Mouse (Mus musculus): ENCODE results near the gene Hemk1. TPM values are rescaled to one million over a fixed set of nuclear protein-coding genes. Genes with fewer than 3 reads are reported as not detected.

The Hemk1 gene
- total RNA-seq, 2 experiments from 2014 or later: 20.4 to 22.7 TPM

DNA sequence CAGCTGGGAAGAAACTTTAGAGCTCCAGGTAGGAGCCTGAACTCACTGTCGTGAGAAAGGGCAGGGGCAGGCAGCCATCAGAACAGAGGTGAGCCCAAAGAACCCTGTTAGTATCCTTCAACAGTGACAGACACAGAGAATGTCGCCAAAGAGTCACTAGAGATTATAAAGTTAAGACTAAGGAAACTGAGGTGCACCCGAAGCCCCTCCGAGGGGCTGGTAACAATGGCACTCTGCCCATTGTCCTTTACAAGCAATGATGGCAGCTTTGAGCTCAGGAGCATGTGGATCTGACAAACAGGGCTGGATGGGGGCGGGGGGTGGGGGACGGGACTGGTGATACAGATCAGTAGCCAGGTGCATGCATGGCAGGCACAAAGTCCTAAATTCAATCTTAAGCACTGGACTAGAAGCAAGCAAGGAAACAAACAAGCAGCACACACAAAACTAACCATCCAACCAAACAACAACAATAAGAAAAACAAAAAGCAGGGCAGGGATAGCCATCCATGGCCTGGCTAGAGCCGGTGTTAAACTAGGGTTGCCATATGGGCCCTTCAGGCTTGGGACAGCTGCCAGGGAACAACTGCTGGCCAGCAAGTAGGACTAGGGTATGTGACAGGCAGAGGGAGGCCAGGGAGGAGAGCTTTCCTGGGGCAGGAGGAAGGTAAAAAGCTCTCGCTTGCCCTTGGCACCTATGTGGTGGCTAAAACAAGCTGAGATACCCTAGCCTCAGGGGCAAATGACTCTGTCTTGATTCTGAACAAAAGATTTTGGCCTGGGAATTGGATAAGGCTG is 5.2 kb upstream of the Hemk1 start:
- peak; percentile 56 to 68 for DNase-seq

DNA sequence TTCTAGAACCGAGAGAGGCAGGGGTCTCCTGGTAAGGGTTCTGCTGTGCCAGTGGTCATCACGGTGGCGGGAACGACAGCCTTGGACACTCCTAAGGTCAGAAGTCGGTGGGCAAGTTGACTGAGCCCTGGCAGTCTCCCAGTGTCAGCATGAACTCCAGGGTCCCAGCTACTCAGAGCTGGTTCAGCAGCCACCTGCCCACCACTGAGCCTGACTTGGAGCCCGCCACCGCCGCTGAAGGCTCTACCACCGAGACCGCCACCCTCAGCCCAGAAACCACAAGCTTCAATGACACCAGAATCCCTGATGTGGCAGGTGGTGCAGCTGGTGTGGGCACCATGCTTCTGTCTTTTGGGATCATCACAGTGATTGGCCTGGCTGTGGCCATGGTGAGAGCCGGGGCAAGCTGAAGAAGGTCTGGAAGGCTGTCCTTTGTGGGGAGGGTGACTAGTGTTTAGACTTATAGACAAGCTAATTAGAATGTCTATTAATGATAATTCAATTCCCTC is 4.1 kb upstream of the Hemk1 start:
- DNase-seq: no peak

DNA sequence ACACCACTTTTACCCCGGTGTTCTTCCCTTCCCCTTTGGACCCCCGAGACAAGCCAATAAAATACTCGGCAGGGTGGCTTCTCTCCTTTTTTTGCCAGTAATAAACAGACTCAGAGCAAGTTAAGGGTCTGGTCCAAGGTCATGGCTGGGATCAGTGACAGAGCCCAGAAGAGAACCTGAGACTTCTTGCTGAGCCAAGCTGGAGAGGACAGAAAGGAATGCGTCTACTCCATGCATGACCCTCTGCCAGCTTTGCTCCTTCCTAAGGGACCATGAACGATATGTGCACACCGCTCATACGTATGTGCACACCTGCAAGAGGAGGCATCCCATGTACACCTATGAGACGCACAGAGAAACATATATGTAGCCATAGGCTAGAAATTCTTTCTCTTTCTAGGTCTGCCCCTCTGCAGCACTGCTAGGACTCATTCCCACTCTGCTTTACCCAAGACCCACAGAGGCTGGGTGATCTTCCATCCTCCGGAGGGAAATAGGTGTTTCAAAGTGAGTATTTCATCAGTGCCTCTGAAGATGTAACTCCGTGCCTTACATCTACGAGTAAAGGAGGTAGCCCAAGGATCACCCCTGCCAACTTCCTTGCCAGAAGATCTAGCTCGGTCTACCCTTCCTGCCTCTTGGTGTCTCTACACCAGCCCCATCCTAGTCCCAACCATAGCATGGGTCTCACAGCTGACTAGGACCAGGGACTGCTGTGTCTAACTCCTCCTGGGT is 2.9 kb upstream of the Hemk1 start:
- DNase-seq: no peak

DNA sequence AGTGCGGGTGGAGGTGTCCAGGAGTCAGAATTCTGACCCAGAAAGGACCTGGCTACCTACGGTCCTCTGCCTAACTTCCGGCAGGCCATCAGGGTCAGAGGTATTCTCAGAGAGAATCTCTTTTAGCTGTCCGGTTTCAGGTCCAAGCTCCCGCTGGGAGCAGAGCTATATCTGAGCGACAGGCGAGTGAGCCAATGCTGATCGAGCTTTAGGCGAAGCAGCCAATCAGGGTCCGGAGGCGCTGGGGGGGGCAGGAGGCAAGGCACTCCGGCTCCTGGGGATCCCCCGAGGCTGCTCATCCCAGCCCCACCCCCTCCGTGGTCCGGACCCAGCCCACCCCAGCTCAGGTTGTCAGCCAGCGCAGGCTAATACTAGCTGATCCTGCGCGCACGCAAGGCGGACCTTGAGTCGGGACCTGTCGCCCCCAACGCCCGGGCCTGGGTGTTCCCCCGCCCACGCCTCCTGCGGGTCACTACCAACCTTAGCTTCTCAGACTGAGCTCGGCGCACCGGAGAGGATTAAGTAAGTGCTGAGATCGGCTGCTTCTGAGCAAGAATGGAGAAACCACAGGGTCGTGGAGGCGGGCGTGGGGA is 2.2 kb upstream of the Hemk1 start, which contains the start of gene 6430571L13Rik:
6430571L13Rik (plus strand) TSS at position 336 of the 593 bp plus-strand sequence.
- DNase-seq: peak; percentile 96 to 97

DNA sequence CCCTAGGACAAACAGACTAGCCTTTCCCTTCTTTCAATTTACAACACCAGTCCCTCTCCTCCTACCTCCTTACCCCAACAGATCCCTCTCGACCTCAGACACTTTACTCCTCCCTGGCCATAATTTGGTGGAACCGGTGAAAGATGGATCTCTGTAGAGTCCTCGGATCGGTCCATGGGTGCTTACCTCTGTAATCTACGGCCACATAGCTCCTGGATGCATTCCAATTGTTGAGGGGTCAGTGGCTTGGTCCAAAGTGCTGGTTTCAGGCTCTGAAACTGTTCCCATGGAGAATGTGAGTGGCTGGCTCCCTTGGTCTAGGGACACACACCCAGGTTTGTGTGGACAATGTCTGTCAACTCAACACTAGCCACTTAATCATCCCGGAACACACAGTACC is 1.8 kb downstream of the Hemk1 start:
- DNase-seq: no peak

DNA sequence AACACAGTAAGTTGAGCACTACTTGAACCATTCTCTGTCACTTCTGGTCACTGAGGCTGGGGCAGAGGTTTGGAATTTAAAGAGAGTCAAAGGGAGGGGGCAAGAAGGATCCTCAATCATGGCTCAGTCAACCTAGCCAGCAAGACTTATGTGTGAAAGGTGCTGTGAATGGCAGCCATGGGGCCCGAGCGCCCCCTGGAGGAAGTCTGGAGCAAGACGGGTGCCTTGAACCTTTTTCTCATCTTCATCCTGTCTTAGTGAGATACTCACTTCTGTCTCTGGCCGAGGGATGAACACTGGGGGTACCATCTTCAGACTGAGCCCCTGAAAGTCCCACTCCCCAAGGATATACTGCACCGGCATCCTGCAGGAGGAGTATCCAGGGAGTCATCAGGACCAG is 2.2 kb downstream of the Hemk1 start:
- peak; percentile 74 to 87 for DNase-seq

DNA sequence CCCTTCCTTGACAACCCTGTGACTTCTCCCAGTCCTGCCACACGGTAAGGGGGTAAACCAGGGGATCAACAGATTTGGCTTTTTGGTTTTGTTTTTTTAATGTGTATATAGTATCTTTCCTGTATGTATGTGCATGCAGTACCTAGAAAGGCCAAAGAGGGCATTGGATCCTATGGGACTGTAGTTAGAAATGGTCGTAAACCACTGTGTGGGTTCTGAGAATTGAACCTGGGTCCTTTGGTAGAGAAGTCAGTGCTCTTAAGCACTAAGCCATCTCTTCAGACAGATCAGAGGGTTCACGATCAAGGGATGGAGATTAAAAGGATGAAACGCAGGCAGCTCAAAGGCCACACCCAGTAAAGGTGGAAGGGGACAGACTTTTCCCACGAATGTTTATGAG is 3.1 kb downstream of the Hemk1 start:
- DNase-seq: no peak

DNA sequence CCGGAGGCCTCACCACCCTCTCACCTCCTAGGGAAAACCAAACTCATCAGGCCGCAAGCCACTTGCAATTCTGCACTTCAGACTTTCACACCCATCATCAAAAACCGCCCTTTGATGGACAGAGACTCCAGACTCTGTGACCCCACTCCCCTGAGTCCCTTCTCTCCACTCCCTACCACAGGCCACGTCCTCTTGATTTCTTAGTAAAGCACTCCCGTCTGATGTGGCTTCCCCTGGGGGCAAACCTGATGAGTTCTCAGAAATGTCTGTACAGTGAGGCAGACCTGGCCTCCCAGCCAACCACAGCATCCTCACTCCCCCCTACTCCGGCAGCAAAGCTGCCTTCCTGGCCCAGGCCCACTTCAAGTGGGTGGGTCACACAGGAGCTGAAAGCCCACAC is 3.8 kb downstream of the Hemk1 start:
- DNase-seq: no peak

DNA sequence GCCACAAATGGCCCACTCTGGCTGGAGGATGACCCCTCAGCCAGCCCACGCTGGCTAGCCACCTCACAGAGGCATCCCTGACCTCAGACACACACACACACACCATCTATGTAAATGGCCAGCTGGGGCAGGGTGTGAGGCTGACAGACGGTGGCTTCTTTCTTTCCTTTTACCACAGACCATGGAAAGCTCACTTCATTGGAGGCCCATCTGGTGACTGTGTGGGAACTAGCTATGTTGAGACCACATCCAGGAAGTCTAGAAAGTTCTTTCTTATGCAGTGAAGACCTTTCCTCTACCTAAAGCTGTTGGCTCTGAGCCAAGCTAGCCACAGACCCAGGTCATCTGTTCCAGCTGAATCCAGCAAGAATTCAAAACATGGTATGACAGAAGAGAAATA is 4.5 kb downstream of the Hemk1 start:
- DNase-seq: no peak

DNA sequence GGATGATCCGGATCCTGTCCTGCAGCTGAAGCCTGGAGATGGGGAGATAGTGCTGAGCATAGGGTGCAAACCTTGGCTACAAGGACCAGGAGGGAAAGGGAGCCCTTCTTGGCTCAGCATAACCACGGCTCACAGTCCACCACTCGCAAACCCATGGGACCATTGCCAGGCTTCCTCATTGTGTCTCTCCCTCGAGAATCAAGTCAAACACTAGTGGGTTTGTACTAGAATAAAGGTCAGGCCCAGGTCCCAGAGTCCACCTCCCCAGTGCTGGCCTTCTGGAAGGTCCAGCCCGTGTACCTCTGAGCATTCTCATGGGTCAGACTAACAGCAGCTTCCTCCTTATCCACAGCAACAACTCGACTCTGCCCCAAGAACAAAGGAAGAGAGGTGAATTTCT is 7.4 kb downstream of the Hemk1 start:
- no peak for DNase-seq

DNA sequence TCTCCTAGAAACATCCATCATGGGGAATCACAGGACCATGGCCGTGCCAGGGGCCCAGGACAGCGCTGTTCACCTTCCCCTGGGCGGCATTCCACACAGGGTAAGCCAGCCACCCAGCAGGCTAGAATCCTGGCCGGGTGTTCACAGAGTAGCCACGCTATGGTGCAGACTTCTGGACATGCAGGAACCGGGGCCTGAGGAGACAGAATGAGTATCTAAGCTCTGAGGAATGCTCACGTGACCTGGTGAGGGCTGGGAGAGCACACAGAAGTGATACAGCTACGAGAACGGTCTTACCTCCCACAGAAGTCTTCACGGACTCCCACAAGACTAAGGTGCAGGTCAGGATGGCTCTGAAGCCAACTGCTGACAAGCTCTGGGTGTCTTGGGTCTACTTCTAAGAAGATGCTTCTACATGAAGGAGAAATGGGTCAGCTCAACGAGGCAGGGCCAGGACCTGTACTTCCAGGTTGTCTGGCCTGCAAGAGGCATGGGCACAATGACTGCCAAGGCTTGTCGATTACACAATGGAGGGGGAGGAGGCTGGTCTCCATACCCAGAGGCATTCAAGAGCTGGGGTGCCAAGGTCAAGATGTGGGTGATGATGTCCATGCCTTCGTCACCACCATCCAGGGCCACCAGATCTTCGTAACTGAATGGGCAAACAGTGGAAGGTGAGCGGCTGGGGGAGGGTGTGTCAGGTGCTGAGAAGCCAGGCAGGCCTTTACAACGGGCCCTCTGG is 10.1 kb downstream of the Hemk1 start:
- no peak for DNase-seq

DNA sequence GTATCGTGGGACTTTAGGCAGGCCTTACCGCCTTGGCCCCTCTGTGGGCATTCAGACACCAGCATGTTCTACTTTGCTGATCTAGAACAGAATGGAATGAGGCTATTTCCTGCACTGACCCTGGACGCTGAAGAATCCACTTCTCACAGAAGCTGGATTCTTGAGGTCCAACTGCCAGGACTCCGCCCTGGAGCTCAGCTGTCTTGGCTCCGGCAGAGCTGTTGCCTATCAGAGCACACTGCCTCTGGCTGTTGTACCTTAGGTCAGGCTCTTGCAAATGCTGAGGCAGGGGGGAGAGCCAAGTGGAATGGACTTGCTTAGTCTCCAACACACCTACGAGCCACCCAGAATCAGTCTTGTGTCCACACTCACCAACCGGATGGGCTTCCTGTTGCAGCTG is 12.2 kb downstream of the Hemk1 start:
- DNase-seq: peak; percentile 62 to 73

DNA sequence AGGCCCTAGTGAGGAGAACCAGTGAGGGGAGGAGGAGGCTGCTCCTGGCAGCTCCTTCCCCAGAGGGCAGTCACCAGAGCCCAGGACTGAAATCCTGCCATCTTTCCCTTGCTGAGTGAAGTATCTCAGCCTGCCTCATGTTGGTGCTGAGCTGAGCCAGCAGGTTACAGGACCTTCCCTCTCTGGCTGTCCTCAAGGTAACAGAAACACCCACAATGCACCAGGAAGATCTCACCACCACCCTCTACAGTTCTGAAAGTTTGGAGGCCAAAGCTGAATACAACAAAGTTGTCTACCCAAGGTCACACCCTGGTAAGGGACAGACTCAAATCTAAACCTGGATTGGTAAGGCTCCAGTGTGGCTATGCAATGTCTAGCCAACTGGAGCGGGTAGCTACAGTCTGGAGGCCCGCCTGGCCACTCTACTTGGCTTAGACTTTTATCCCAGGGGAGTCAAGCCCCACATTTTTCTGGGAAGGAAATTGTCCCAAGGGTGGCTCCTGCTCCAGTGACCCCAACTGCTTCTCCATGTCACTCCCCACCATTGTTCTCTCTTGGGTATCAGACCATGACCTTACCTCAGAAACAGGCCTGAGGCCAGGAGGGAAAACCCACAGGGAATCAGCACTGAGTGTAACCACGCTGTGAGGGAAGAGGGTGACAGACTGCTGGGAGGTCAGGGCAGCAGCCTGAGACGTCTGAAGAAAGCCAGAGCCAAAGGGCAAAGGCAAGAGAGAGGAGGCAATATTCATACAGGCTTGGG is 13.2 kb downstream of the Hemk1 start:
- DNase-seq: peak; percentile 38 to 61

DNA sequence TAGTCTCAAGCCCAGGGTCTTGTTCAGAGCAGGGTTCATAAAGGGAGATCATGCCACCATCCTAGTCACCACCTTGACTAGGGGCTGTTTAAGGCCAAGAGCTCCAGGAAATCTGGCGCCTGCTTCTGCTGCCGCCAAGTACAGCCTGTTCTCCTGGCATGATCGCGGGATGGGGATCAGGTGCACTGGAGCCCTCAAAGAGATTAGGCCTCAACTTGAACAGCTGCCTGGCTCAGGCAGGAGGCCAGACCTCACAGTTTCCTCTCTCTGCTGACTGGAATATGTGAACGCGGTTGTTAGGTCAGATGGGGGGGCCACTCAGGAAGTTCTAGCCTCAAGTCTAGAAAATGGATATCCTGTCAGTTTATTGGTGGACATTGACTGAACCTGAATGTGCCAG is 14.6 kb downstream of the Hemk1 start:
- DNase-seq: peak; percentile 92 to 94

DNA sequence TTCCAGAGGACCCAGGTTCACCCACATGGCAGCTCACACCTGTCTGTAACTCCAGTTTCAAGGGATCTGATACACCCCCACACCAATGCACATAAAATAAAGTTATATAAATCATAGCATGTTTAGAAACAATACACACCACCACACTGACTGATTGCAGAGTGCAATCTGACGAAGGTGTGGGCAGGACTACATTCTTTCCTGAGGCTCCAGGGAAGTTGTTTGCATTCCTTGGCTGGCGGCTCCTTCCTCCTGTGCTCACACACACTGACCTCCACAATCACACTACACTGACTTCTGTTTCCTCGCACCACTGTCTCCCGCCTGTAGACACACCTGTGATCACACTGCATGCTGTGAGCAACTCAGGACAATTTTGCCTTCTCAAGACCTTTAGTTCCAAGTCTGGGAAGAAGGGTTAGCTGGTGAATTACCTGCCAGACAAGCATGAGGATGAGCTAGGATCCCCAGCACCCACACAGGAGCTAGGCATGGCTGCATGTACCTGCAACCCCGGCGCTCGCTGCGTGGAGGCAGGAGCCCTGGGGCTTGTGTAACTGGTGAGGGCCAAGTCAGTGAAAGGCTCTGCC is 15.6 kb downstream of the Hemk1 start:
- peak in 1 of 2 experiments; percentile 33 for DNase-seq

DNA sequence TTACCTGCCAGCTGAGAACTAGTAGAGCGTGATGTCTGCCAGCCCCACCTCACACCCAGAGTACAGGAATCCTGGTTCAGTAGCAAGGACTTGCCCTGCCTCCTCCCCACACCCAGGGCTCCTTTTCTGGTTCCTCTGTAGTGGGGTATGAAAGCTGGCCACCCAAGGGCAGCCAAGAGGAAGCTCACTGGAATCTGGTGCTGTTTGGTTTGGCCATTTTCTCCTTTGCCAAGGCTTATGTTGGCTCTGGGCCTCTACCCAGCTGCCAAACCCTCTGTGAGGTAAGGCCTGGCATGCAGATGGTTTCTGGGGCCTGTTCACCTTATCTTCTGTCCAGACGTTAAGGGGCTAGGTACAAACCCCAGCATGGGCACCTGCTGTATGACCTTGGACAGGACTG is 22.4 kb downstream of the Hemk1 start:
- peak; percentile 53 to 67 for DNase-seq

DNA sequence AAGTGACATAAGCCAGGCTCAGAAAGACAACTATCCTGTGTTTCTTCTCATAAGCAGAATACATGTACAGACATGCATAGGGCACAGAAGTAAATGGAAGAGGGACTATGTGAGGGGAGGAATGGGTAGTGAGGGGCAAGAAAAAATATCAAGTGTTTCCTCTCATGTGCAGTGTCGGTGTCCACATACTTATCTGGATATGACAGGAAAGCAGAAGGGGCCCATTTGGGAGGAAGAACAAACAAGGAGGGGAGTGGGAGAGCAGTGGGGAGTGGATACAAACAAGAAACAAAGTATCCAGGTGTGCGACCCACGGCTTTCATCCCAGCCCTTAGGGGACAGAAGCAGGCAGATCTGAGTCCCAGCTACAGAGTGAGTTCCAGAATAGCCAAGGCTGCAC is 24.2 kb downstream of the Hemk1 start:
- no peak for DNase-seq

DNA sequence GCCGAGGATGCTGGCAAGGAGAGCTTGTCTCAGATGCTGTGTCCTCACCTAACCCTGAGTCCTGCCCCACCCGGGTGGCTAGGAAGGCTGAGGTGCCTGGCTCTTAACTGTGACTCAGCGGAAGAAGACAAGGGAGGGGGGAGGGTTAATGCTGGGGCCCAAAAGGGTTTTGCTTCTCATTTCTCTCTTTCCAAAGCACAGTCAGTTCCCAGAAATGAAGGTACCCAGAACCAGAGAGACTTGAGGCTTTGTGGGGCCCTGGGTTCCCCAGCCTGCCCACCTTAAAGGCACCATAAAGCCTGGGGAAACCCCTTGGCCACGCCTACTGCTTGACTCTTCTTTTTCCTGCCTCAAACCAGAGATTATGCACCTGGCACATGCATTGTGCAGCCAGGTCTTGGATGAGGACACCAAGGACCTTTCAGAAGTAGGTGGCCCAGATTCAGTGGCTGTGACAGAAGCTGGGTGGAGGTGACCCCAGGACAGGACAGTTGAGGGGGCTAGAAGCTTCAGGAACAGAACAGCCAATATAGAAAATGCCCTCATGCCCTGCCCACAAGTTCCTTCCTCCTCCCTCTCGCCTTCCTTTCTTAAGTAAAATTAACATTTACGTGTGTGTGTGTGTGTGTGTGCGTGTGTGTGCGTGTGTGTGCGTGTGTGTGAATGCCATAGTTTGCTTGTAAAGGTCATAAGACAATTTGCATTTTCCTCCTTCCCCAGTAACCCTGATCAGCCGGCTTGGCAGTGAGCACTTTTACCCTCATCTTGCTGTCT is 25.2 kb downstream of the Hemk1 start:
- DNase-seq: no peak

DNA sequence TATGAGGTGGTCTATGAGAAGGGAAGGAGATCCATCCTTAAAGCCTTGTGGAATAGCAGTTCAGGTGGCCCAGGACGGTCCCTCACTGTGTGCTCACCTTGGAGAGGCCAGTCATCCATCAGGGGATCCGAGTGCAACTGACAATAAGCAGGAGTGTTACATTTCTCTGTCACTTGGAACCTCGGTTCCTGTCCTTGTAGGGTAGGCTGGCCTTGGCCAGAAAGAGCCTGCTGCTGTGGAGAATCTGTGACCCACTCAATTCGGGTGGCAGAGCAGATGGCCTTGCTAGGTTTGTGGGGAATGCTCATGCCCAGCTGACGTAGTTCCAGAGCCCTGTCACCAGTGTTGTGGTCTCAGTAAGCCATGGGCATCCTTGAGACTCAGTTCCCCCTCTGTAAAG is 28.6 kb downstream of the Hemk1 start:
- no peak for DNase-seq

DNA sequence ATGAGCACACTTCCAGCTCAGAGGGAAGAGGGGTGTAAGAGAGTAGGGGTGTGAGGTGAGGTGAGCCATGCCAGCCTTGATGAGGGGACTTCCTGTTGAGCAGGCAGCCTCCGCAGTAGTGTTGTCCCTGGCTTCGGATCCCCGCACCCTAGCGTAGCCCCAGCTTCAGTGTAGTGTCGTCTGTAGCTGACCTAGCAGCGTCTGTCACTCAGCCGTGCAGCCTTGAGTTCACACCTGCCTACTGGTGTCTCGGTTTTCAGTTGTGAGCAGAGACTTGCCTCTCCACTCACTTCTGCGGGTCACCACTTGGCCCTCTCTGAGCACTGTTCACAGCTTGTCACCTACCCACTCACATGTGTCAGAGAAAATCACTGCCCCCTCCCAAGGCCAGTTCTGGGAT is 29.0 kb downstream of the Hemk1 start:
- DNase-seq: no peak
